Mouse (Mus musculus) granulocyte monocyte progenitor cell, adult 5-6 weeks (primary cell): ENCODE measurements around the gene Ccr3. TPM values are rescaled to one million over a fixed set of nuclear protein-coding genes. Genes with fewer than 3 reads are reported as not detected.
"Not testable (repeated sequence)": the region's sequence is repeated elsewhere in the genome, so short reads cannot be mapped to it uniquely, and the experiment has no call there.

Experiments
- ATAC-seq: replicated peaks from 2 replicates; pipeline ENCODE4 v1.8.0; 2016; ENCODE audit warnings: mild to moderate bottlenecking, moderate TSS enrichment, inconsistent platforms; ENCODE audit not compliant: poor library complexity, severe bottlenecking
- total RNA-seq, 2 experiments: library from RNA; stranded (forward) in 1 of 2; stranded (reverse) in 1 of 2; fragments of 200-712, 200-1000 nt in 1 of 2; fragments of >200 nt in 1 of 2; fragmentation: Nextera tagmentation in 1 of 2; gene quantifications; 2 replicates each; pipeline ENCODE4 v1.2.3; 2014 to 2017

Gene Ccr3
- total RNA-seq, 2 experiments from 2014 or later: 0.36 TPM; not detected in 1

- ATAC-seq: 0 out of 2 replicates have a peak, but pooled peaks have one; percentile 38
These were observed 17.2 kb downstream of the Ccr3 start for GRCm38 (mm10) chr9:124038949-124039348.

GRCm38 (mm10) chr9:124040932-124041331, 19.2 kb downstream of the Ccr3 start:
- no peak for ATAC-seq

GRCm38 (mm10) chr9:124053532-124053931, 31.8 kb downstream of the Ccr3 start:
- ATAC-seq: peak; percentile 83

GRCm38 (mm10) chr9:124056158-124056709, 34.5 kb downstream of the Ccr3 start:
- ATAC-seq: peak; percentile 63

- ATAC-seq: no peak
These were observed 38.0 kb downstream of the Ccr3 start for GRCm38 (mm10) chr9:124059660-124060352.

GRCm38 (mm10) chr9:124061474-124062432, 40.0 kb downstream of the Ccr3 start:
- not testable (repeated sequence) for ATAC-seq

- ATAC-seq: no peak
These were observed 44.9 kb downstream of the Ccr3 start for GRCm38 (mm10) chr9:124066572-124067103.

- ATAC-seq: peak; percentile 78
These were observed 46.6 kb downstream of the Ccr3 start for GRCm38 (mm10) chr9:124068098-124069058.

GRCm38 (mm10) chr9:124071506-124071905, 49.7 kb downstream of the Ccr3 start:
- peak; percentile 76 for ATAC-seq

GRCm38 (mm10) chr9:124079803-124080202, 58.0 kb downstream of the Ccr3 start:
- ATAC-seq: no peak

GRCm38 (mm10) chr9:124080471-124080870, 58.7 kb downstream of the Ccr3 start:
- ATAC-seq: not testable (repeated sequence)

Other genes starting within 250 kb of the Ccr3 start
- gene Cxcr6, start 215.5 kb upstream of the Ccr3 start, total RNA-seq (2014; fragmentation: Nextera tagmentation): not detected in 2 replicates
- not detected in 2 replicates for gene Cxcr6, start 215.5 kb upstream of the Ccr3 start, total RNA-seq (2017)
- gene Fyco1, start 170.1 kb upstream of the Ccr3 start, total RNA-seq (2014; fragmentation: Nextera tagmentation): 19.1 and 28.6 TPM in 2 replicates
- gene Fyco1, start 170.1 kb upstream of the Ccr3 start, total RNA-seq (2017): 10.7 and 15.1 TPM in 2 replicates
- not detected in 2 replicates for gene Xcr1, start 159.9 kb upstream of the Ccr3 start, total RNA-seq (2014; fragmentation: Nextera tagmentation)
- 0.13 TPM in 1 of 2 replicates, not detected in the other for gene Xcr1, start 159.9 kb upstream of the Ccr3 start, total RNA-seq (2017)
- gene Ccr1, start 53.3 kb upstream of the Ccr3 start, total RNA-seq (2014; fragmentation: Nextera tagmentation): 2.1 and 3.8 TPM in 2 replicates
- 4.7 and 5.6 TPM in 2 replicates for gene Ccr1, start 53.3 kb upstream of the Ccr3 start, total RNA-seq (2017)
- not detected in 2 replicates for gene Ccr1l1, start 43.6 kb upstream of the Ccr3 start, total RNA-seq (2014; fragmentation: Nextera tagmentation)
- not detected in 2 replicates for gene Ccr1l1, start 43.6 kb upstream of the Ccr3 start, total RNA-seq (2017)
- 77.9 and 81.0 TPM in 2 replicates for gene Ccr2, start 80.0 kb downstream of the Ccr3 start, total RNA-seq (2014; fragmentation: Nextera tagmentation)
- 132 and 146 TPM in 2 replicates for gene Ccr2, start 80.0 kb downstream of the Ccr3 start, total RNA-seq (2017)
- 0.04 and 2.4 TPM in 2 replicates for gene Ccr5, start 99.6 kb downstream of the Ccr3 start, total RNA-seq (2014; fragmentation: Nextera tagmentation)
- gene Ccr5, start 99.6 kb downstream of the Ccr3 start, total RNA-seq (2017): 0.31 and 0.34 TPM in 2 replicates